Mouse (Mus musculus): Measurements from ENCODE around the gene Zc2hc1b.

The Zc2hc1b gene

GRCm38 (mm10) chr10:13115030-13115429 lies 62.8 kb downstream of the Zc2hc1b start:
- no peak for DNase-seq (ENCODE audit: low spot score in 2 of 2)

- no peak for DNase-seq (ENCODE audit: low spot score in 2 of 2)
Observed at GRCm38 (mm10) chr10:13113641-13114040, 64.2 kb downstream of the Zc2hc1b start.

DNA sequence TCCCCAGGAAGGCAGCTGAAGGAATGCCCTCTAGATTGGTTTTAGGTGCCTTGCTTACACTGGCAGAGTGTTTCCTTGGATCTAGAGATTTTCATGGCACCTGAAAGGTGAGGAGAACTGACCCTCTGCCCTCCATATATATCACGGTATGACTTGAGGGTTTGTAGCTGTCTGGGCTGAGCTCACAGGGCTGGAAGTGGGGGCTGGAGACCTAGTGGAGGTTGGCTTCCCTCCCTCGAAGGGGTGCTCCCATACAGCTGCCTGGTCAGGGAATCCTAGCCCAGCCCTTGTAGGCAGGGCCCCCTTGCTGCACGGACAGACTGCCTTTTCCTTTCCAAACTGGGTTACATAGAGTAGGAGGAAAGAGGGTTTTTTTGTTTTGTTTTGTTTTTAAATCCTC lies 65.0 kb downstream of the Zc2hc1b start:
- no peak for DNase-seq (ENCODE audit: low spot score in 2 of 2)

DNA sequence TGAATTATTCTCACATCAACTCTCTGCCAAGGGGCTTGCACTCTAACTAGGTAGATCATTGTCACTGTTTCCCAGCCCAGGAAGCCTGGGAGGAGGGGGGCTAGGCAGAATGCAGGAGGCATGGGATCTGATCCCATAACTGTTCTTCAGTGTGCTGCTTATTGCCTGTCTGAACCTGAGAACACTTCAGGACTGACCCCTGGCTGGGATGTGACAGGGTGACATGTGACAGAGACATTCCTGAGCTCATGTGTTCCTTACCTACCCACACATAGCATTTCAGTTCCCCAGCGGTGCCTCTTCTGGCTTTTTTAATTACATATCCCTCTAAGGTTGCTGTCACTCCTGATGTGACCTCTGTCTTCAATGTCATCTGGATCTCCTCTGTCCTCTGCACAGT lies 68.0 kb downstream of the Zc2hc1b start:
- no peak for DNase-seq (ENCODE audit: low spot score in 2 of 2)

DNA sequence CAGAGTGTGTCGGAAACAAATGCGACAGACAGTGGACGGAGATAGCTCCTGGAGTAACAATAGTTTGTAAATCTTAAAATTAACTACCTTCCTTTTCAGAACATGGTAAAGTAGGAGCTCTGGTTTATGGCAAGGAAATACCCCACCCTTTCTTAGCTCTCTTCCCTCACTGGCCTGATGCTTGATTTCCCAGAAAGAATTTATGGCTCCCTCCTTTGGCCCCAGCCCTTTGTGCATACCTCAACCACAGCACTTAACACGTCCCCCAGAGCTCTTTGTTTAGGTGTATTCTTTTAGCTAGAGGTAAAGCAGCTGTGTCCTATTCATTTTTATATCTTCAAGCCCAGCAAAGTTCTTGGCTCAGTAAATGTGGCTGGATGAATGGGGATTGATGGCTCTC lies 69.0 kb downstream of the Zc2hc1b start:
- no peak for DNase-seq (ENCODE audit: low spot score in 2 of 2)

DNA sequence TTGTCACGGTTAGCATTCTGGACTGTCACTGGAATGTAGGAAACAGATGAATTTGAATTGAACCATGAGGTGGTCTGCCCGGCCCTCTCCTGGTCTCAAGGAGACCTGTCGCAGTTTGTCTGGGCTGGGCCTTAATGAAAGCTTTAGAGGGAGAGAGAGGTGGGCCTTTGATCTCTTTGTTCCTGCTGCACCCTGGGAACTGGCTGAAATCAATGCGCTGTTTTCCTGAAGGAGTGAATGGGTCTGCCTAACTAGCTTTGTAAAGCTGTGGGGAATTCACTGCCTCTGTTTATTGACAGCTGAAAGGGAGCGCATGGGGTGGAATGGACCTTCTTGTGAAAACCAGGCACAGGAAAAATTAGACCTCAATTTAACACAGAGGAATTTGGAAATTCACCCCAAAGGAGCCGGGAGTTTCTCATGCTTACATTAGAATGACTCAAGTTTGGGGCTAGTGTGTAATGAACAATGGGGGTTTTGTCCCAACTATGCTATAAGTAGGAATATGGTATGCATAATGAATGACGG lies 69.7 kb downstream of the Zc2hc1b start:
- no peak for DNase-seq (ENCODE audit: low spot score in 2 of 2)

GRCm38 (mm10) chr10:13106909-13107624 lies 70.8 kb downstream of the Zc2hc1b start:
- no peak for DNase-seq (ENCODE audit: low spot score in 2 of 2)

DNA sequence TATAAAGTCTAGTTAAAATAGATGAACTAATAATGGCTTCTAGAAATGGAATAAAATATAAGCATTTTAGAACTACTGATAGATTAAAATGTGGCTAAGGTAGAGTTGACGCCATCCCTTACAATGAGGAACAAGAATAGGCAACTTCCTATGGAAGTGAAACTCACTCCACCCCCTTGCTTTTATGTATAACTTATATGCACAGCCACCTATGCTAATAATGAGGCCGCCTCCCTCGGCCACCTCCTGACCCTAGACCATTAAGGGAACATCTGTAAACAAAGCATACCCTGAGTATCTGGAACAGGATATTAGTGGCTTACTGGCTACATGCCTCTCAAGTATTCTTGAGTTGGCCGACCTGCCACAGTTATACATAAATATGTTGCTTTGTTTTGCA lies 74.0 kb downstream of the Zc2hc1b start:
- DNase-seq (ENCODE audit: low spot score in 2 of 2), result no peak

- DNase-seq (ENCODE audit: low spot score in 2 of 2), result no peak
Observed at GRCm38 (mm10) chr10:13102360-13102759, 75.5 kb downstream of the Zc2hc1b start.

GRCm38 (mm10) chr10:13100061-13100648 lies 77.7 kb downstream of the Zc2hc1b start:
- DNase-seq (ENCODE audit: low spot score in 2 of 2), result no peak
